Mouse (Mus musculus): ENCODE measurements around the gene Sit1. TPM values are rescaled to one million over a fixed set of nuclear protein-coding genes. Genes with fewer than 3 reads are reported as not detected.

The Sit1 gene
- polyA plus RNA-seq, 1 experiment from 2014 or later = not detected

DNA sequence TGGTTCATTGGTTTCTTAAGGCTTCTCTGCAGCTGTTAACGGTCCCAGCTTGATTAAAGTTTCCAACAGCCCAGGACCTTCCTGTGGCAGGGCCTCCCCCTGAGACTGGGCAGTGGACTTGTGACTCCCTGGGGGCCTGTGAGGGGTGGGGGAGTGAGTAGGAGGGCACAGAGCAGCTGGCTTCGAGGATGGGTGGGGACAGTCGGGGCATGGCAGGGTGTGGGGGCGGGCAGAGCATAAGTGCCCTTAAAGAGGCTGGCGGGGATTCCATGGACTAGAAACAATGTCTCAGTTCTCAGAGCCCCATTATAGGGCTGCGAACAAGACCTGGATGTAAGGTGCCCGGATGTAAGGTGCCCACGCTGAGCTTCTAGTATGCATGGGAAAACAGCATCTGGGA lies 26.4 kb downstream of the Sit1 start:
- Histone ChIP-seq H3K9me3 (ENCODE audit: control insufficient read depth, low read length) (no peaks in the 10 kb centered on the region), H3K4me2 (replicated peaks) (no peak overlapping the region)
- DNase-seq (ENCODE audit: low spot score) = no peak

DNA sequence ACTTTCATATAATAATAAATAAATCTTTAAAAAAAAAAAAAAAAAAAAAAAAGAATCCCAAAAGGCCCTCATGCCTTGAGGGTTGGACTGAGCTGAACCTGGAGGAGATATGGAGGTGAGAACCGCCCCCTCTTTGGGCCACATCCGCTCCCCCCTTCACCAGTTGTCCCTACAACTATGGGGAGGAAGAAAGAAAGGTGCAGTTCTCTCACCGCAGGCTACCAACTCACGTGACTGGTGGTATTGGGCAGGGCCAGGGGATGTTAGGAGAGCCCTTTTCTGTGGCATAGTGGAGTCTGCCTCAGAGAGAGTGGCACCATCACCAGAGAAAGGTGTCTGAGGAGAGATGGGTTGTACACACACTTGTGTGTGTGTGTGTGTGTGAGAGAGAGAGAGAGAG lies 27.1 kb downstream of the Sit1 start:
- H3K27ac ChIP-seq = no peak overlapping the region
- DNase-seq (ENCODE audit: low spot score) (no peak), ATAC-seq (ENCODE audit: low FRiP score) (no peak)
- H3K9ac ChIP-seq = no peak overlapping the region
- peaks cover 16% of the 10 kb centered on the region; the same call in 1 of the 2 replicates for H3K27me3 ChIP-seq (ENCODE audit: control insufficient read depth, insufficient read depth, low read length)
- H3K4me3 ChIP-seq (replicated peaks; ENCODE audit: low read length) = no peak overlapping the region
- H3K36me3 ChIP-seq (replicated peaks; ENCODE audit: control insufficient read depth, insufficient read depth) = no peaks in the 10 kb centered on the region
- H3K4me2 ChIP-seq (replicated peaks) = no peak overlapping the region
- peaks cover 16% of the 10 kb centered on the region for H3K4me1 ChIP-seq (replicated peaks; ENCODE audit: control insufficient read depth, insufficient read depth, low read length)
- 38% methylated on average over 4 of the region's 4 CpGs for WGBS
- no peaks in the 10 kb centered on the region for H3K9me3 ChIP-seq (ENCODE audit: control insufficient read depth, low read length)

More for the DNA sequence above, 26.4 kb downstream of the Sit1 start:
- no peak overlapping the region for H3K4me3 ChIP-seq (replicated peaks; ENCODE audit: low read length)
- WGBS = 23% methylated on average over 8 of the region's 8 CpGs
- H3K9ac ChIP-seq = no peak overlapping the region
- peaks cover 16% of the 10 kb centered on the region; the same call in 1 of the 2 replicates for H3K27me3 ChIP-seq (ENCODE audit: control insufficient read depth, insufficient read depth, low read length)
- H3K4me1 ChIP-seq (replicated peaks; ENCODE audit: control insufficient read depth, insufficient read depth, low read length) = peaks cover 16% of the 10 kb centered on the region
- no peak overlapping the region for H3K27ac ChIP-seq
- no peaks in the 10 kb centered on the region for H3K36me3 ChIP-seq (replicated peaks; ENCODE audit: control insufficient read depth, insufficient read depth)
- no peak for ATAC-seq (ENCODE audit: low FRiP score)

DNA sequence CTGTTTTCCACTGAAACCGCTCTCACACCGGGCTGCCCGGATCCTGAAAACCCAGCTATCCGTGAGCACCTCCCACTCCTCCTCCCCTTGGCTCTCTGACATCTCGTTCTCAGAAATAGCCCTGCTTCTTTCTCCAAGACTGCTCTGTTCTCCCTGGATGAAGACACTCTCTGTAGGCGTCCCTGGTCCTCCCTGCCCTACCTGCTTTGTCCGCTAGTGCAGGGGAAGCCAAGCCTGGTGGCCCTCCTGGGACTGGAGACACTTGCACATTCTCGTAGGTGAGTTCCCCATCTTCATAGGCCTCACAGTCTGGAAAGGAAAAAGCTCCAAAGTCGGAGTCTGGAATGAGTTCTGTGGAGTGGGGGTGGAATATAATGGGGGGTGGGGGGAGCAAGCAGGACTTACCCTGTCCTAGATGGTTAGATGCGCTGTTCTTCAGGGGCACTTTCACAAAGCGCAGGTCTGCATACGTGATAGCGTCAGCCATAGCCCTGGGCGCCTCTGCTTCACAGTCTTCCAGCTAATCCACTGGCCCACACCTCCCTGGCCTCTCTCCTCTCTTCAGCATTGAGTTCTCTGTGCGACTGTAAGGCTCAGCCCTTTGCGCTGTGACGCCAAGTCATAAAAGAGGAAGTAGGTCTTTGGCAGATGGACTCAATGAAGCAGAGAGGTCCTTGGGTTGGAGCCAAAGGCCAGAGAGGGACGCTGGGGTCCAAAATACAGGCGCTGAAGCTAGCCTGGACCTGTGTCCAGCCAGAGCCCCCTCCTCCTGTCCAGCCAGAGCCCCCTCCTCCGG lies 29.3 kb downstream of the Sit1 start, which contains the start of gene Cd72:
Gene Cd72, minus strand, starts transcription at position 588 of the 796 bp plus-strand sequence.
- DNase-seq (ENCODE audit: low spot score) (no peak), ATAC-seq (ENCODE audit: low FRiP score) (no peak)
- no peaks in the 10 kb centered on the region for H3K9me3 ChIP-seq (ENCODE audit: control insufficient read depth, low read length)
- peaks cover 16% of the 10 kb centered on the region for H3K4me1 ChIP-seq (replicated peaks; ENCODE audit: control insufficient read depth, insufficient read depth, low read length)
- no peak within 1 kb of the TSS for H3K27ac ChIP-seq
- H3K36me3 ChIP-seq (replicated peaks; ENCODE audit: control insufficient read depth, insufficient read depth) = no peaks in the 10 kb centered on the region
- H3K9ac ChIP-seq = no peak within 1 kb of the TSS
- H3K27me3 ChIP-seq (ENCODE audit: control insufficient read depth, insufficient read depth, low read length) = peaks cover 16% of the 10 kb centered on the region; the same call in 1 of the 2 replicates
- H3K4me2 ChIP-seq (replicated peaks) = peak within 1 kb of the TSS; percentile 31
- no peak within 1 kb of the TSS for H3K4me3 ChIP-seq (replicated peaks; ENCODE audit: low read length)
- WGBS = 34% methylated on average over 20 of the region's 20 CpGs

DNA sequence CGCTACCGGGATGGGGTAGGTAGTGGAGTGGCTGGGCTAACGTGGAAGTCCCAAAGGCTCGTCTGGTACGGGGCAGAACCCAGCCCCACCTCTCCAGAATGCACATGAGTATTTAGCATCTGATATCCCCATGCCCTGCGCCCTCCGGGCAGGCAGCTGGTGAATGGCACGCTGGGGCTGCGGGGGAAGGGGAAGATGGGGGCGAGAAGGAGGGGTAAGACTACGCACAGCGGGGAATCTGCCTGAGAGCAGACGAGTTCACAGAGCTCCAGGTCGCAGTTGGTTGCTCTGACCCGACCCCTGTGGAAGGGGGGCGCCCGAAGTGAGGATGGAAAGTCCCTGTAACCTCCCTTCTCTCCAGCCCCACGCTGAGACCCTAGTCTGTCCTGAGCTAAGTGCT lies 30.1 kb downstream of the Sit1 start:
- WGBS = under 1% methylated on average over 18 of the region's 18 CpGs
- DNase-seq (ENCODE audit: low spot score) (no peak), ATAC-seq (ENCODE audit: low FRiP score) (no peak)
- peaks cover 16% of the 10 kb centered on the region for H3K4me1 ChIP-seq (replicated peaks; ENCODE audit: control insufficient read depth, insufficient read depth, low read length)
- no peak overlapping the region for H3K4me3 ChIP-seq (replicated peaks; ENCODE audit: low read length)
- no peaks in the 10 kb centered on the region for H3K9me3 ChIP-seq (ENCODE audit: control insufficient read depth, low read length)
- peaks cover 16% of the 10 kb centered on the region; the same call in 1 of the 2 replicates for H3K27me3 ChIP-seq (ENCODE audit: control insufficient read depth, insufficient read depth, low read length)
- H3K4me2 ChIP-seq (replicated peaks) = peak overlapping the region; percentile 31
- no peak overlapping the region for H3K27ac ChIP-seq
- peaks cover 4% of the 10 kb centered on the region for H3K36me3 ChIP-seq (replicated peaks; ENCODE audit: control insufficient read depth, insufficient read depth)
- no peak overlapping the region for H3K9ac ChIP-seq

DNA sequence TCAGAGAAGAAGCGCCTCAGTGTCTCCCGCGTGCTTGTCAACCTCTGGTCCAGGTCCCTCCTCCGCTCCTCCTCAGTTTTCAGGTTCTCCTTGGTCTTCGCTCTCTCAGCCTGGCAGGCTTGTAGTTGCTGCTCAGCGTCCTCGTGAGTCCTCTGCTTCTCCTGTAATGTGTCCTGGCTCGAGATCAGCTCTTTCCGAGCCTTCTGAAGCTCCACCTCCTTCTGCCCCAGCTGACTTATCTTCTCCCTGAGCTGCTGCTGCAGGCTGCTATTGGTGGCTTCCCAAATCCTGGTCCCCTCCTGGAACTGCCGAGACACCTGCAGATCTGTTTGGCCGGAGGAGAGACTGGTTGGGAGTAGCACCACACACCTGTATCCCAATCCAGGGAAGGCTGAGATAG lies 31.2 kb downstream of the Sit1 start:
- 67% methylated on average over 11 of the region's 11 CpGs for WGBS
- no peak overlapping the region for H3K4me2 ChIP-seq (replicated peaks)
- no peaks in the 10 kb centered on the region for H3K9me3 ChIP-seq (ENCODE audit: control insufficient read depth, low read length)
- DNase-seq (ENCODE audit: low spot score) (no peak), ATAC-seq (ENCODE audit: low FRiP score) (no peak)
- H3K27me3 ChIP-seq (ENCODE audit: control insufficient read depth, insufficient read depth, low read length) = peaks cover 16% of the 10 kb centered on the region; the same call in 1 of the 2 replicates
- H3K27ac ChIP-seq = no peak overlapping the region
- peaks cover 15% of the 10 kb centered on the region for H3K36me3 ChIP-seq (replicated peaks; ENCODE audit: control insufficient read depth, insufficient read depth)
- H3K4me1 ChIP-seq (replicated peaks; ENCODE audit: control insufficient read depth, insufficient read depth, low read length) = peaks cover 16% of the 10 kb centered on the region
- no peak overlapping the region for H3K9ac ChIP-seq
- H3K4me3 ChIP-seq (replicated peaks; ENCODE audit: low read length) = no peak overlapping the region

DNA sequence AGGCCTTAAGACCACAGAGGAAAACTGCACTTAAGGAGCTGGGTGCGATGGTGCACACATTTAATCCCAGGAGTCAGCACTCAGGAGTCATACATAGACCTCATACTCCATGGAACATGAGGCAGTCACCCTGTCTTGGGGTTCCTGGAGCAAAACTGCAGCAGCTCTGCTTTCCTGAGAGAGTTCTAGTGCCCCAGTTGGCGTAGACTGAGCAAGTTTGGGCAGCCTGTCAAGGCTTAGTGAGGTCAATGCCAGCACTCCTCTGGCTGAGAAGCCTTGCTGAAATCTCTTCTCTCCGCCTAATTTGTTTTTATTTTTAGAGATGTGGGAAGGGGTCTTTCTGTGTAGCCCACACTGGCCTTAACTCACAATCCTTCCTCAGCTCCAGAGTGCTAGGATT lies 35.0 kb downstream of the Sit1 start:
- H3K4me2 ChIP-seq (replicated peaks) = no peak overlapping the region
- no peak overlapping the region for H3K9ac ChIP-seq
- 88% methylated on average over 3 of the region's 3 CpGs for WGBS
- H3K27ac ChIP-seq = no peak overlapping the region
- H3K27me3 ChIP-seq (ENCODE audit: control insufficient read depth, insufficient read depth, low read length) = 0 out of 2 replicates have a peak, but pooled peaks cover 8% of the 10 kb centered on the region
- DNase-seq (ENCODE audit: low spot score) (no peak), ATAC-seq (ENCODE audit: low FRiP score) (no peak)
- no peaks in the 10 kb centered on the region for H3K9me3 ChIP-seq (ENCODE audit: control insufficient read depth, low read length)
- peaks cover 17% of the 10 kb centered on the region for H3K4me1 ChIP-seq (replicated peaks; ENCODE audit: control insufficient read depth, insufficient read depth, low read length)
- no peak overlapping the region for H3K4me3 ChIP-seq (replicated peaks; ENCODE audit: low read length)
- H3K36me3 ChIP-seq (replicated peaks; ENCODE audit: control insufficient read depth, insufficient read depth) = peaks cover 40% of the 10 kb centered on the region

DNA sequence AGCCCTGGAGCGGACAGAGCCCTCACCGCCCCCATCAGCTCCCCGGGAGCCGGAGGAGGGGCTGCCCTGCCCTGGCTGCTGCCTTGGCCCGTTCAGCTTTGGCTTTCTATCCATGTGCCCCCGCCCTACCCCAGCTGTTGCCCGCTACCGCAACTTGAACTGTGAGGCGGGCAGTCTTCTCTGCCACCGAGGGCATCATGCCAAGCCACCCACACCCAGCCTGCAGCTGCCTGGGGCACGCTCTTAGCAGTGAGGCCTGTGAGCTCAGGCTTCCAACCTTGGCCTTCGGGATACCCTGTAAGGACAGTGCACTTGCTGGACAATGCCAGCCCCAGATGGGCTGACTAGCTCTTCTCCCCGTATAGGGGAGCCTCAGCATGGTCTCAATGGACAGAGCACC lies 36.3 kb downstream of the Sit1 start:
- H3K27me3 ChIP-seq (ENCODE audit: control insufficient read depth, insufficient read depth, low read length) = 0 out of 2 replicates have a peak, but pooled peaks cover 1% of the 10 kb centered on the region
- no peak overlapping the region for H3K9ac ChIP-seq
- H3K9me3 ChIP-seq (ENCODE audit: control insufficient read depth, low read length) = no peaks in the 10 kb centered on the region
- WGBS = 81% methylated on average over 13 of the region's 13 CpGs
- no peak for ATAC-seq (ENCODE audit: low FRiP score)
- H3K27ac ChIP-seq = no peak overlapping the region
- no peak overlapping the region for H3K4me3 ChIP-seq (replicated peaks; ENCODE audit: low read length)
- H3K36me3 ChIP-seq (replicated peaks; ENCODE audit: control insufficient read depth, insufficient read depth) = peaks cover 40% of the 10 kb centered on the region
- DNase-seq (ENCODE audit: low spot score) = no peak
- H3K4me2 ChIP-seq (replicated peaks) = no peak overlapping the region
- H3K4me1 ChIP-seq (replicated peaks; ENCODE audit: control insufficient read depth, insufficient read depth, low read length) = peaks cover 12% of the 10 kb centered on the region

DNA sequence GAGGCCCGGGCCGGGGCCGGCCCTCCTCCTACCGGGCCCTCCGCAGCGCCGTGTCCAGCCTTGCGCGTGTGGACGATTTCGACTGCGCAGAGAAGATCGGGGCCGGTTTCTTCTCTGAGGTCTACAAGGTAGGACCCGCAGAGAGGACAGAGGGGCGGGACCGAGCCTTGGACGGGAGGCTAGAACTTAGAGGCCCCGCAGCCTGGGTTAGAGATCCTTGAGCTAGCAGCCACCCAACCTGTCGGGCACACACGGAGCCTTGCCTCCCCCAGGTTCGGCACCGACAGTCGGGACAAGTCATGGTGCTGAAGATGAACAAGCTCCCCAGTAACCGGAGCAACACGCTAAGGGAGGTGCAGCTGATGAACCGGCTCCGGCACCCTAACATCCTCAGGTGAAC lies 40.0 kb downstream of the Sit1 start:
- no peak for DNase-seq (ENCODE audit: low spot score)
- H3K36me3 ChIP-seq (replicated peaks; ENCODE audit: control insufficient read depth, insufficient read depth) = peaks cover 37% of the 10 kb centered on the region
- 0 out of 2 replicates have a peak, but pooled peaks have one; percentile 0 for ATAC-seq (ENCODE audit: low FRiP score)
- peak overlapping the region; percentile 98 for H3K27ac ChIP-seq
- WGBS = 1% methylated on average over 28 of the region's 28 CpGs
- H3K27me3 ChIP-seq (ENCODE audit: control insufficient read depth, insufficient read depth, low read length) = no peaks in the 10 kb centered on the region
- H3K4me2 ChIP-seq (replicated peaks) = peak overlapping the region; percentile 96
- peak overlapping the region; percentile 98 for H3K9ac ChIP-seq
- no peaks in the 10 kb centered on the region for H3K9me3 ChIP-seq (ENCODE audit: control insufficient read depth, low read length)
- peaks cover 12% of the 10 kb centered on the region for H3K4me1 ChIP-seq (replicated peaks; ENCODE audit: control insufficient read depth, insufficient read depth, low read length)
- peak overlapping the region; percentile 97 for H3K4me3 ChIP-seq (replicated peaks; ENCODE audit: low read length)

DNA sequence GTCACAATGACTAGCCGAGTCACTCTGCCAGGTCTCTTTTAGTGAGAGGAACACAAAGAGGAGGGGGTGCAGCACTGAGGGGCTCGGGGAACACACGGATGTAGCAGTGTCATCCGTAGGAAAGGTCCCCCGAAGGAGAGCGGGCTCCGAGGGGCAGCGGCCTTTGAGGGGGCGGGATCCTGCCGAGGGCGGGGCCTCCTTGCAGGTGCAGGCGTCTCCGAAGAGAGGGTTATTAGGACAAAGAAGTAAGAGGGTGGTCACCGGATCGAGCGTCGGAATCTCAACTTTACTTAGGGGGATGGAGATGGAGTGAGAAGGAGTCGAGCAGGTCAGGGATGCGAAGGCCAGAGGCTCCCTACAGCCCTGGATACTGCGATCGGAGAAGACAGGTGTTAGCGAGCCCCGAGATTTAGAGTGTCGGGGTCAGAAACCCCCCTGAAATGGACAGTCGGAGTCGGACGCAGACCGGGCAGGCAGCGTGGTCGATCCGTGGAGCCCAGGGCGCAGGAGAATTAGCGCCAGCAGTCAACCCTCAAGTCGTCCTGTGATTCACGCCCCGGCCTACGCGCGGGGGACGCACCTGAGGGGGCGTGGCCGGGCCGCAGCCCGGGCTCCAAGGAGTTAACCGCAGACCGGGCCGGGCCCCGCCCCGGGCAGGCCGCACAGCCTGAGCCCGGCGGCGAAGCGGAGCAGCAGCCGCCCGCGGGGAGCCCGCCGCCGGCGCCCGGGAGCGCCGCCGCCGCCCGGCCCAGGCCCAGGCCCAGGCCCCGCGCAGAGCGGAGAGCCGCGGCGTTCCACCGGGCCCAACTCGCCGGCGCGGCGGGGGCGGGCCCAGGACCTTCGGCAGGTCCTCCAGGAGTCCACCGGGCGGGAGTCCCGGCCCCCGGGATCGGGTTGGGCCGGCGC lies 40.8 kb downstream of the Sit1 start:
- H3K9ac ChIP-seq = peak overlapping the region; percentile 98
- peak overlapping the region; percentile 96 for H3K4me2 ChIP-seq (replicated peaks)
- H3K9me3 ChIP-seq (ENCODE audit: control insufficient read depth, low read length) = no peaks in the 10 kb centered on the region
- ATAC-seq (ENCODE audit: low FRiP score) (peak; percentile 74), DNase-seq (ENCODE audit: low spot score) (peak; percentile 74)
- peaks cover 12% of the 10 kb centered on the region for H3K4me1 ChIP-seq (replicated peaks; ENCODE audit: control insufficient read depth, insufficient read depth, low read length)
- no peaks in the 10 kb centered on the region for H3K27me3 ChIP-seq (ENCODE audit: control insufficient read depth, insufficient read depth, low read length)
- WGBS = under 1% methylated on average over 67 of the region's 88 CpGs
- H3K4me3 ChIP-seq (replicated peaks; ENCODE audit: low read length) = peak overlapping the region; percentile 97
- peaks cover 29% of the 10 kb centered on the region for H3K36me3 ChIP-seq (replicated peaks; ENCODE audit: control insufficient read depth, insufficient read depth)
- peak overlapping the region; percentile 98 for H3K27ac ChIP-seq

Measured in hindbrain, embryonic 14.5 days (tissue).